Mouse (Mus musculus) heart, embryonic 14.5 days (tissue): ENCODE measurements around the gene Csf2rb. TPM values are rescaled to one million over a fixed set of nuclear protein-coding genes. Genes with fewer than 3 reads are reported as not detected.

Experiments
- ATAC-seq: fragments of 200-750 bp; cut with Nextera tagmentation; 2 replicates; pipeline ENCODE4 v1.8.0; 2017; ENCODE audit warnings: low read depth, moderate TSS enrichment; ENCODE audit not compliant: insufficient number of reproducible peaks, insufficient read depth, low FRiP score
- H3K27ac ChIP-seq, 2 experiments: fragments of 200-500 bp in 1 of 2; fragments of 300-500 bp in 1 of 2; sonication (generic) in 1 of 2; replicated peaks in 1 of 2; 2 replicates each; pipeline ENCODE4 v1.5.1; 2012 to 2014; ENCODE audit warnings: low read depth in 2 of 2, low read length in 2 of 2, control low read depth in 1 of 2, mild to moderate bottlenecking in 1 of 2, mixed read lengths in 1 of 2; ENCODE audit not compliant: control insufficient read depth in 1 of 2, insufficient read depth in 1 of 2
- H3K27me3 ChIP-seq: fragments of 300-500 bp; sonication (generic); 2 replicates; pipeline ENCODE4 v1.6.1; 2014; ENCODE audit warnings: mild to moderate bottlenecking, low read length, control low read depth; ENCODE audit not compliant: control insufficient read depth, insufficient read depth
- H3K36me3 ChIP-seq: fragments of 300-500 bp; sonication (generic); 2 replicates; pipeline ENCODE4 v1.6.1; 2014; ENCODE audit warnings: mild to moderate bottlenecking, control low read depth, low read length, mixed read lengths; ENCODE audit not compliant: control insufficient read depth, insufficient read depth
- H3K4me1 ChIP-seq, 2 experiments: fragments of 200-500 bp in 1 of 2; fragments of 300-500 bp in 1 of 2; sonication (generic) in 1 of 2; 2 replicates each; pipeline ENCODE4 v1.6.1; 2012 to 2014; ENCODE audit warnings: low read length in 2 of 2, control low read depth in 1 of 2, mixed read lengths in 1 of 2; ENCODE audit not compliant: control insufficient read depth in 2 of 2, insufficient read depth in 2 of 2
- H3K4me2 ChIP-seq: fragments of 300-500 bp; sonication (generic); 2 replicates; pipeline ENCODE4 v1.6.1; 2014; ENCODE audit warnings: mild to moderate bottlenecking, low read length
- H3K4me3 ChIP-seq, 2 experiments: fragments of 200-500 bp in 1 of 2; fragments of 300-500 bp in 1 of 2; sonication (generic) in 1 of 2; 2 replicates each; pipeline ENCODE4 v1.5.1; 2012 to 2014; ENCODE audit warnings: low read length in 2 of 2, mild to moderate bottlenecking in 2 of 2, control low read depth in 1 of 2, low read depth in 1 of 2, moderate library complexity in 1 of 2; ENCODE audit not compliant: control insufficient read depth in 1 of 2, insufficient read depth in 1 of 2
- H3K9ac ChIP-seq: fragments of 300-500 bp; sonication (generic); 2 replicates; pipeline ENCODE4 v1.6.1; 2014; ENCODE audit warnings: mild to moderate bottlenecking, low read length
- H3K9me3 ChIP-seq: fragments of 300-500 bp; sonication (generic); 2 replicates; pipeline ENCODE4 v1.6.1; 2016; ENCODE audit warnings: low read length, control low read depth; ENCODE audit not compliant: control insufficient read depth
- WGBS: fragments of 180-500 bp; shearing (Covaris S2); extraction: QIAGEN DNeasy Blood & Tissue Kit; methylation state at CpG from one replicate; pipeline ENCODE4 v1.1.7; 2014; 5-methylcytosine and 5-hydroxymethylcytosine counted together
- polyA plus RNA-seq: library from polyadenylated mRNA; unstranded; fragments of >200 nt; fragmentation: Nextera tagmentation; extraction: Ambion mirVana; gene quantifications from 2 replicates; pipeline ENCODE4 v1.2.1, GENCODE M21; 2014

Gene Csf2rb
- polyA plus RNA-seq, 1 experiment from 2014 or later = 0.99 TPM

GRCm38 (mm10) chr15:78380741-78381140, 55.2 kb downstream of the Csf2rb start:
- no peak overlapping the region for H3K9ac ChIP-seq
- H3K4me3 ChIP-seq = no peak overlapping the region
- no peak overlapping the region for H3K27ac ChIP-seq
- H3K36me3 ChIP-seq = no peaks in the 10 kb centered on the region
- H3K27me3 ChIP-seq = no peaks in the 10 kb centered on the region
- no peaks in the 10 kb centered on the region for H3K9me3 ChIP-seq
- peaks cover 6 to 11% of the 10 kb centered on the region in 2 experiments; a peak in 2 of 4 replicates for H3K4me1 ChIP-seq
- no peak overlapping the region for H3K4me2 ChIP-seq
- no peak for ATAC-seq
- WGBS = 68% methylated on average over 4 of the region's 4 CpGs

DNA sequence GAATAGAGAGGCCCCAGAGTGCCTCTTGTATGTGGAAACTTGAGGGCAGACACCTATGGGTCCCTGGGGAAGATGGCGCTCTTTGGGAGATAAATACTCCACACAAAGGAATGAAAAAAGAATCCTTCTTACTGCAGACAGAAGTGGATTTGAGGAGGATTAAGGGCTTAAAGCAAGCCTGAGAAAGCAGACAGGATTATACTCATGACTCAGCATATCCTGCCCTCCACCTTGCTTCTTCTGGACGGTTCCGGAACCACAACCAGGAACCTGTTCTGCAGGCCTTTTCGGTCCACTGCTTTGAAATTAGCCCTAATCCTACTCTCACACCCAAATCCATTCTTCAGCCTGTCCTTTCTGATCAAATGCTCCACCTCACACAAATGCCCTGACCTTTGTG, 56.6 kb downstream of the Csf2rb start:
- WGBS = 93% methylated on average over 4 of the region's 4 CpGs
- H3K4me3 ChIP-seq = no peak overlapping the region

DNA sequence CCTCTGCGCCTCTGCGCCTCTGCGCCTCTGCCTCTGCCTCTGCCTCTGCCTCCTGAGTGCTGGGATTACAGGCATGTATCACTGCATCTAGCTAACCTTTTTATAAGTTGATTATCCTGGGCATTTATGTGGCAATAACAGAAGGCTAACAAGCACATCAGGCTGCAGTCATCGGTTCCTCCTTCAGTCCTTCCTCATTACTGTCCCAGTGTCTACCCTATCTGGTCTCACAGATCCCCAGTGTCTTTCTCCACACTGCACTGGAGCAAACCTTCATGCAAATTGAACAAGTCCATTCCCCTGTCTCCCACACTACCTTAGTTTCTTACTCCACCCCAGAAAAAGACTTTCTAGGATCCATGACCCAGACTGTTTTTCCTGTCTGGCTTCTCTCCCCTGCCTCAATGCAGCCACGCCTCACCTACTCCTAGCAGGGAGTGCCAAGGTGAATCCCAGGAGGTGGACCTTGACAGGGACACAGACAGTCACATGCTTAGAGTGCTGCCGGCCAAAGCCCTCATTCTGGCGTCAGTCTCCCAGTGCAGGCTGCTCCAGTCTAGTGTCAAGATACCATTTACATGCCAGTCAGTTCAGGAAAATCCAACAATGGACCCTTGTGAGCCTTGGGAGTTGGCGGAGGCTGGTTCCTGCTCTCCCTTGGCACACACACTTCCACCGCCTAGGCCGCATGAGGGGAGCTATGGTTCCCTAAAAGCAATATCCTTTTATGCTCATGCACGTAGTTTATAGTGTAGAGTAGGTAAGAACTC, 58.1 kb downstream of the Csf2rb start:
- no peak for ATAC-seq
- H3K9me3 ChIP-seq = no peaks in the 10 kb centered on the region
- no peak overlapping the region for H3K4me2 ChIP-seq
- no peak overlapping the region for H3K4me3 ChIP-seq
- no peak overlapping the region for H3K9ac ChIP-seq
- H3K27me3 ChIP-seq = no peaks in the 10 kb centered on the region
- H3K27ac ChIP-seq = peak overlapping the region; percentile 39 to 53; a peak in 3 of 4 replicates
- 76% methylated on average over 11 of the region's 11 CpGs for WGBS
- peaks cover 6 to 11% of the 10 kb centered on the region in 2 experiments; a peak in 2 of 4 replicates for H3K4me1 ChIP-seq
- H3K36me3 ChIP-seq = no peaks in the 10 kb centered on the region

More for the DNA sequence above, 56.6 kb downstream of the Csf2rb start:
- H3K9me3 ChIP-seq = no peaks in the 10 kb centered on the region
- no peak for ATAC-seq
- H3K4me1 ChIP-seq = peaks cover 6 to 11% of the 10 kb centered on the region in 2 experiments; a peak in 2 of 4 replicates
- no peak overlapping the region for H3K4me2 ChIP-seq
- H3K27me3 ChIP-seq = no peaks in the 10 kb centered on the region
- no peaks in the 10 kb centered on the region for H3K36me3 ChIP-seq
- H3K9ac ChIP-seq = no peak overlapping the region
- no peak overlapping the region for H3K27ac ChIP-seq

- Histone ChIP-seq H3K27me3 (no peaks in the 10 kb centered on the region), H3K27ac (peak overlapping the region; percentile 39 to 53; a peak in 3 of 4 replicates), H3K9ac (no peak overlapping the region), H3K4me2 (no peak overlapping the region), H3K36me3 (no peaks in the 10 kb centered on the region), H3K4me3 (no peak overlapping the region), H3K9me3 (no peaks in the 10 kb centered on the region), H3K4me1 (peaks cover 6 to 11% of the 10 kb centered on the region in 2 experiments; a peak in 2 of 4 replicates)
- WGBS = 51% methylated on average over 7 of the region's 7 CpGs
- no peak for ATAC-seq
Observed at GRCm38 (mm10) chr15:78384220-78385116, 58.9 kb downstream of the Csf2rb start.

DNA sequence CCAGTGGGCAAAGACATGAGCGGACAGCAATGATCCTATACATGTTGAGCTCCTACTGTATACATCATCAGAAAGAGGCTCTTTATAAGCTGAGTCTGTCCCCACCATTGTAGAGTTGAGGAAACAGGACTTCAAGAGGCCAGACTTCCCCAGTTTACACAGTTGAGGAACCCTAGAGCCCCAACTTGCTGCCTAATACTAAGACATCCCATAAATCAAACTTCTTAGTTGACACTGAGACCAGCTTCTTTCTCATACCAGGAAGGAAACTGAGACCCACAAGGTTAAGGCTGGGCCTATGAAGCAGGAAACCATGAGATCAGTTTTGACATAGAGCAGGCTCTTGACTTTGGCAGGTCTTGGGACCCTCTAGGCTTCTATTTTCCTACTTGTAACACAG, 60.0 kb downstream of the Csf2rb start:
- 86% methylated on average over 1 of the region's 1 CpGs for WGBS
- Histone ChIP-seq H3K4me1 (peaks cover 6 to 11% of the 10 kb centered on the region in 2 experiments; a peak in 2 of 4 replicates), H3K4me2 (no peak overlapping the region), H3K9ac (no peak overlapping the region), H3K27me3 (no peaks in the 10 kb centered on the region), H3K27ac (no peak overlapping the region), H3K4me3 (no peak overlapping the region), H3K36me3 (no peaks in the 10 kb centered on the region), H3K9me3 (no peaks in the 10 kb centered on the region)
- ATAC-seq = no peak

- WGBS = 76% methylated on average over 3 of the region's 3 CpGs
- Histone ChIP-seq H3K9ac (no peak overlapping the region), H3K4me1 (no peaks in the 10 kb centered on the region), H3K36me3 (no peaks in the 10 kb centered on the region), H3K9me3 (no peaks in the 10 kb centered on the region), H3K4me3 (no peak overlapping the region), H3K4me2 (no peak overlapping the region), H3K27me3 (no peaks in the 10 kb centered on the region), H3K27ac (no peak overlapping the region)
- no peak for ATAC-seq
Observed at GRCm38 (mm10) chr15:78390855-78391254, 65.3 kb downstream of the Csf2rb start.

GRCm38 (mm10) chr15:78395478-78395962, 70.0 kb downstream of the Csf2rb start, which contains the start of gene Tex33:
Gene Tex33 (minus strand): TSS chr15:78395912.
- Histone ChIP-seq H3K4me3 (no peak within 1 kb of the TSS), H3K27ac (no peak within 1 kb of the TSS), H3K9ac (no peak within 1 kb of the TSS), H3K4me1 (no peaks in the 10 kb centered on the region), H3K27me3 (no peaks in the 10 kb centered on the region), H3K36me3 (no peaks in the 10 kb centered on the region), H3K9me3 (no peaks in the 10 kb centered on the region), H3K4me2 (no peak within 1 kb of the TSS)
- ATAC-seq = no peak
- WGBS = 82% methylated on average over 8 of the region's 8 CpGs
